Mouse (Mus musculus) spleen, adult 10 weeks (tissue): ENCODE measurements around the gene Gm49318. TPM values are rescaled to one million over a fixed set of nuclear protein-coding genes. Genes with fewer than 3 reads are reported as not detected.

Experiments used
- polyA plus RNA-seq: library from polyadenylated mRNA; stranded (reverse); fragments of 350-450 nt; fragmentation: Illumina TruSeq; extraction: RNeasy Lipid Tissue Mini Kit (QIAGEN cat#74804); gene quantifications from one replicate; pipeline ENCODE4 v1.2.3, GENCODE M21; 2015; ENCODE audit warnings: low replicate concordance; ENCODE audit not compliant: insufficient read depth

Gm49318 gene
- not detected for polyA plus RNA-seq

GRCm38 (mm10) chr9:22070791-22071573 is at the start of gene Gm49318, which contains the start of gene Zfp653:
Gm49318 (minus strand) TSS chr9:22071259.
Zfp653 (minus strand) TSS chr9:22071376.

DNA sequence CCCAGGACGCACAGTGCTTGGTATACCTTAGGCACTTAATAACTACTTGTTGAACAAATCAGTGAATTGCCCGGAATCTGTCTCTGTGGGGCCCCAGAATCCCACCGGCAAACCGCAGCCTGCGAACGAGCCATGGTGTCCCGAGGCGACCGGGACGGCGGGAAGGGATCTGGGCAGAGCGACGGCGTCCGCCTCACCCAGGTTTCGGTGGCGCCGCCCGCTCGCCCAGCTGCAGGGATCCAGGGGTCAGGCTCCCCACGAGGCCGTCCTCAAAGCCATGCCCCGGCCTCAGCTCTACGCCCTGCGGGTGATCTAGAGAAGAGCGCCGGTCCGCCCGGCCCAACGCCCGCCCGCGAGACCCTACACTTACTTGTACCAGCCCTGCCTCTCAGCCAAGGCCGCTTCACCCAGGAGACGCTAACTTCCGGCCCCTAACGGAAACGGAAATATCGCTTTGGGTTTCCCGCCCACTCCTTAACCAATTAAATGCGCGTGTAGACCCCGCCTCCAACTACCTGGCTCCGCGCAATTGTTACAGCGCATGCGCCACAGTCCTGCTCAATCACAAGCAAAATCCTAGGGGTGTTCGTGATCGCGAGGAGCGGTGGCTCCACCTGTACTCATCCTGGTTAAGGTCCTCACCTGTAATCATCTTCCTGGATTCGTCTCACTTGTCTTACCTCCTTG is 45.8 kb upstream of the Gm49318 start, which contains the start of gene Elof1:
Elof1 (minus strand) TSS at position 433 of the 687 bp plus-strand sequence.

GRCm38 (mm10) chr9:22098993-22099696 is 28.1 kb upstream of the Gm49318 start, which contains the start of gene Cnn1:
Cnn1 (plus strand) TSS chr9:22099216.

GRCm38 (mm10) chr9:22085022-22085834 is 14.2 kb upstream of the Gm49318 start, which contains the start of gene Ecsit:
Ecsit (minus strand) TSS chr9:22085438.

DNA sequence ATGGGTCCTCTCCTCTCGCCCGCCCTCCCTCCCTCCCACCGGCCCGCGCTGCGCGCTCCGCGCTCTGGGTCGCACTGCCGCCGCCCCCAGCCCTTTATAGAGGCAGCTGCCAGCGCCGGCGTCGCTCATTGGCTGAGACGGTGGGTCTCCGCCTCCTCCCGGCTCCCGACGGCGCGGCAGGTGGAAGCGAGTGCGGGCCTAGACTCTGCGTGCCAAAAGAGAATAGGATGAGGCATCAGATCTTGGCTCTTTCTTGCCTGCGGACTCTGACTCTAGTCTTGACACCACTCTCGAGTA is 19.2 kb downstream of the Gm49318 start, which contains the start of gene Elavl3:
Elavl3 (minus strand) TSS at position 66 of the 297 bp plus-strand sequence.

GRCm38 (mm10) chr9:22002194-22003162 is 68.6 kb downstream of the Gm49318 start, which contains the start of the genes Ccdc151 and Prkcsh:
Ccdc151 (minus strand) TSS chr9:22002634.
Prkcsh (plus strand) TSS chr9:22002806.

GRCm38 (mm10) chr9:21989230-21990110 is 81.6 kb downstream of the Gm49318 start, which contains the start of gene Rgl3:
Rgl3 (minus strand) TSS chr9:21989446.

Other genes starting within 250 kb of the Gm49318 start
- gene Angptl8, start 235.7 kb downstream of the Gm49318 start, polyA plus RNA-seq = not detected
- gene Dock6, start 218.6 kb downstream of the Gm49318 start, polyA plus RNA-seq = 14.7 TPM
- 7.7 TPM for gene Rab3d, start 153.1 kb downstream of the Gm49318 start, polyA plus RNA-seq
- gene Ccdc159, start 143.8 kb downstream of the Gm49318 start, polyA plus RNA-seq = 0.79 TPM
- gene Tmem205, start 143.7 kb downstream of the Gm49318 start, polyA plus RNA-seq = 3.3 TPM
- 0.70 TPM for gene Plppr2, start 134.2 kb downstream of the Gm49318 start, polyA plus RNA-seq
- gene Swsap1, start 115.5 kb downstream of the Gm49318 start, polyA plus RNA-seq = 10.0 TPM
- gene Epor, start 107.8 kb downstream of the Gm49318 start, polyA plus RNA-seq = 2.1 TPM
- 2.1 TPM for gene Rgl3, start 81.8 kb downstream of the Gm49318 start, polyA plus RNA-seq
- gene Ccdc151, start 68.6 kb downstream of the Gm49318 start, polyA plus RNA-seq = not detected
- gene Prkcsh, start 68.5 kb downstream of the Gm49318 start, polyA plus RNA-seq = 29.0 TPM
- not detected for gene Elavl3, start 19.2 kb downstream of the Gm49318 start, polyA plus RNA-seq
- 5.6 TPM for gene Zfp653, start 117 bp upstream of the Gm49318 start, polyA plus RNA-seq
- 12.2 TPM for gene Ecsit, start 14.2 kb upstream of the Gm49318 start, polyA plus RNA-seq
- gene Cnn1, start 28.0 kb upstream of the Gm49318 start, polyA plus RNA-seq = 12.6 TPM
- gene Elof1, start 45.9 kb upstream of the Gm49318 start, polyA plus RNA-seq = 40.6 TPM
- gene Acp5, start 64.5 kb upstream of the Gm49318 start, polyA plus RNA-seq = 117 TPM
- 7.4 TPM for gene Pigyl, start 85.6 kb upstream of the Gm49318 start, polyA plus RNA-seq
- 0.07 TPM for gene Zfp872, start 116.8 kb upstream of the Gm49318 start, polyA plus RNA-seq
- gene Zfp809, start 154.5 kb upstream of the Gm49318 start, polyA plus RNA-seq = 82.7 TPM
- 2.8 TPM for gene Zfp599, start 188.6 kb upstream of the Gm49318 start, polyA plus RNA-seq
- gene Zfp810, start 236.4 kb upstream of the Gm49318 start, polyA plus RNA-seq = 21.3 TPM